Mouse (Mus musculus): Measurements from ENCODE around the gene Plekho1. TPM values are rescaled to one million over a fixed set of nuclear protein-coding genes. Genes with fewer than 3 reads are reported as not detected.

Plekho1 gene
- polyA plus RNA-seq, 1 experiment from 2014 or later: 72.8 TPM

DNA sequence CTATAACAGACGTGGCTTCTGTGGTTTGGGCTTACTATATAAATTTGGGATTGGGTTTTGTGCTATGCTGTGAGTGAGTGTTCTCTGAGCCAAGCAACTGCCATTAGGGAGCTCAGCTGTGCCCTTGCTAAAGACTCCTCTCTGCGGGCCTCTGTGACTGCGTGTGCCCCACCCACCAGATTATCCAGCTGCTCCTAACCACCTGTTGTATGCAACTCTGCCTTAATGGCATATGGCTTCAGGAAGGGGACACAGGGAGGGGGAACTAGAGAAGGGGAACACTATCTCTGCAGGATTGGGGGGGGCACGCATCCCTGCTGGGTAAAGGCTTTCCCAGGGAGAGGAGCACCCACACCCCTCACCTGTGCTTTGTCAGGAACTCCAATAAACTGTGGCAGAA lies 37.2 kb upstream of the Plekho1 start:
- Histone ChIP-seq H3K27me3 (ENCODE audit: control insufficient read depth, insufficient read depth, low read length) (no peaks in the 10 kb centered on the region), H3K4me3 (ENCODE audit: low read depth, low read length) (no peak overlapping the region), H3K9me3 (ENCODE audit: control insufficient read depth, low read length) (no peaks in the 10 kb centered on the region), H3K9ac (ENCODE audit: low read length) (no peak overlapping the region), H3K36me3 (ENCODE audit: control insufficient read depth, insufficient read depth, low read length) (no peaks in the 10 kb centered on the region), H3K4me2 (ENCODE audit: low read depth) (no peak overlapping the region), H3K27ac (ENCODE audit: low read depth, low read length) (no peak overlapping the region), H3K4me1 (ENCODE audit: control insufficient read depth, insufficient read depth, low read length) (no peaks in the 10 kb centered on the region)
- DNase-seq (ENCODE audit: low spot score) (no peak), ATAC-seq (ENCODE audit: insufficient read depth, low FRiP score, low TSS enrichment) (no peak)
- WGBS: 78% methylated on average over 4 of the region's 4 CpGs

DNA sequence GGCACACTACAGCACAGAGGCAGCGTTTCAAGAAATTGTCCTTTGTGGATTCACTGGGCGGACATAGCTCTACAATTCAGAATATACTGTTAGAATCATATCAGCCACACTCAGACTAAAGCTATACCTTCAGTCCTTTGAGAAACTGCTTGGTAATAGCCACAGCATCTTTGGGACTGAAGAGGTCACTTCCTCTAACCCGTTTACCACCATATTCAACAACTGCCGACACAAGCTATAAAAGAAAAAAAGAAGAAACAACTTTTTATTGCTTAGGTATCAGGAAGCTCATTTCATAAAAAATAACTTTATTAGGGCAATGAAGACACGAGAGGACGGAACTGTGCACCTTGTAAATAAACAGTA lies 36.8 kb upstream of the Plekho1 start:
- DNase-seq (ENCODE audit: low spot score) (no peak), ATAC-seq (ENCODE audit: insufficient read depth, low FRiP score, low TSS enrichment) (no peak)
- Histone ChIP-seq H3K4me3 (ENCODE audit: low read depth, low read length) (no peak overlapping the region), H3K36me3 (ENCODE audit: control insufficient read depth, insufficient read depth, low read length) (no peaks in the 10 kb centered on the region), H3K4me2 (ENCODE audit: low read depth) (no peak overlapping the region), H3K9me3 (ENCODE audit: control insufficient read depth, low read length) (no peaks in the 10 kb centered on the region), H3K9ac (ENCODE audit: low read length) (no peak overlapping the region), H3K27me3 (ENCODE audit: control insufficient read depth, insufficient read depth, low read length) (no peaks in the 10 kb centered on the region), H3K27ac (ENCODE audit: low read depth, low read length) (no peak overlapping the region), H3K4me1 (ENCODE audit: control insufficient read depth, insufficient read depth, low read length) (no peaks in the 10 kb centered on the region)
- WGBS: 86% methylated on average over 6 of the region's 6 CpGs

DNA sequence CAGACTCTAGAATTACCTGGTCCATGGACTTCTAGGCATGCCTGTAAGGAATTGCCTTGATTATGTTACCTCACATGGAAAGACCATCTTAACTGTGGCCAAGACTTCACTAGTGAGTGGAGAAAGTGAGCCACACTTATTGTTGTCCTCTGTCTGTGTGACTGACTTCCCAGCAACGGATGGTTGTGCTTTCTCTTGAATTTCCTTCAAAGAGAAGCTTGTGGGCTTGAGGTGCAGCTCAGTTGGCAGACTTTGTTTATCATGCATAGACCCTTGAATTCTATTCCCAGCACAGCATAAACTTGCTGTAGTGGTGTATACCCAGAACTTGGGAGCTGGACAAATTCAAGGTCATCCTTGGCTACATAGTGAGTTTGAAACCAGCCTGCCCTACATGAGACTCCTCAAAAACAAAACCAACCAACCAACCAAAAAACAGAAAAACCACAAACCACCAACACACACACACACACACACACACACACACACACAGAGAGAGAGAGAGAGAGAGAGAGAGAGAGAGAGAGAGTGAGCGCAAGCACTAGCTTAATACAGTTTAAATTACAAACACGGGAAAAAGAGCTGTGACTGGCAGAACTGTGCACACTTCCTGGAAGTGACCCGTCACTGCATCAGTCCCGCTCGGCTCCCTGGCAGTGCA lies 36.3 kb upstream of the Plekho1 start:
- no peaks in the 10 kb centered on the region for H3K9me3 ChIP-seq (ENCODE audit: control insufficient read depth, low read length)
- DNase-seq (ENCODE audit: low spot score) (no peak), ATAC-seq (ENCODE audit: insufficient read depth, low FRiP score, low TSS enrichment) (no peak)
- no peak overlapping the region for H3K4me3 ChIP-seq (ENCODE audit: low read depth, low read length)
- no peak overlapping the region for H3K9ac ChIP-seq (ENCODE audit: low read length)
- no peak overlapping the region for H3K4me2 ChIP-seq (ENCODE audit: low read depth)
- no peaks in the 10 kb centered on the region for H3K27me3 ChIP-seq (ENCODE audit: control insufficient read depth, insufficient read depth, low read length)
- H3K27ac ChIP-seq (ENCODE audit: low read depth, low read length): no peak overlapping the region
- WGBS: 86% methylated on average over 6 of the region's 6 CpGs
- no peaks in the 10 kb centered on the region for H3K36me3 ChIP-seq (ENCODE audit: control insufficient read depth, insufficient read depth, low read length)
- no peaks in the 10 kb centered on the region for H3K4me1 ChIP-seq (ENCODE audit: control insufficient read depth, insufficient read depth, low read length)

DNA sequence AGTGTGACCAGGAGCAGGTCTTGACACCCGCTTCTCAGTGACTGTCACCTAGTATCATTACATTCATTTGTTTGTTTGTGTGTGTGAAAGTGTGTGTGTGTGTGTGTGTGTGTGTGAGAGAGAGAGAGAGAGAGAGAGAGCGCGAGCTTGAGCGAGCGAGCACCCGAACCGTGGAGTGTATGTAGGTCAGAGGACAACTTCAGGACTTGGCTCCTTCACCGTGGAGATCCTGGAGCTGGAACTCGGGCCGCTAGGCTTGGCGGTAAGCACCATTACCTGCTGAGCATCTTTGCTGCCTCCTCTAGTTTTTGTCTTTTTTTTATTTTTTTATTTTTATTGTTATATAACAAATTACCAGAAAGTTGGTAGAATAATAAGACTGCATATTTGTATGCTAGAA lies 34.0 kb upstream of the Plekho1 start:
- WGBS: 89% methylated on average over 11 of the region's 11 CpGs
- H3K4me1 ChIP-seq (ENCODE audit: control insufficient read depth, insufficient read depth, low read length): no peaks in the 10 kb centered on the region
- H3K36me3 ChIP-seq (ENCODE audit: control insufficient read depth, insufficient read depth, low read length): no peaks in the 10 kb centered on the region
- H3K4me3 ChIP-seq (ENCODE audit: low read depth, low read length): no peak overlapping the region
- no peaks in the 10 kb centered on the region for H3K27me3 ChIP-seq (ENCODE audit: control insufficient read depth, insufficient read depth, low read length)
- DNase-seq (ENCODE audit: low spot score) (no peak), ATAC-seq (ENCODE audit: insufficient read depth, low FRiP score, low TSS enrichment) (no peak)
- H3K27ac ChIP-seq (ENCODE audit: low read depth, low read length): no peak overlapping the region
- no peak overlapping the region for H3K4me2 ChIP-seq (ENCODE audit: low read depth)
- no peaks in the 10 kb centered on the region for H3K9me3 ChIP-seq (ENCODE audit: control insufficient read depth, low read length)
- H3K9ac ChIP-seq (ENCODE audit: low read length): no peak overlapping the region

DNA sequence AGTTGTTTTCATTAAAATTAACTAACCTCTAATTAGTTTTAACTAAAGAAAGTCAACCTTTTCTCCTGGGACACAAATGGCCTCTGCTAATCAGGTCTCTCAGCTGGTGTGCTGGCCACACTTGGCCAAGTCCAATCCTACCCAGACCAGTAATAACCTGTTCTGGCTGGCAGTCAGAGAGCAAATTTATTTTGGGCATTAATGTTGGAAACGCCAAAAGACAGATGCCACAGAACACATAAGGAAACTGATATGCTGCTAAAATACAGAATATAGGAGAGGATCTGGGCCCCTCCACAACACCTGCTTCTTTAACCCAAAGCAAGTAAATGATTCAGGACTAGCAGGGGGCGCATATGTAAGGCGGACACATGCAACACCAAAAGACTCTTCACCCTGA lies 33.5 kb upstream of the Plekho1 start:
- Histone ChIP-seq H3K4me2 (ENCODE audit: low read depth) (no peak overlapping the region), H3K36me3 (ENCODE audit: control insufficient read depth, insufficient read depth, low read length) (no peaks in the 10 kb centered on the region), H3K4me1 (ENCODE audit: control insufficient read depth, insufficient read depth, low read length) (no peaks in the 10 kb centered on the region), H3K9ac (ENCODE audit: low read length) (no peak overlapping the region), H3K27me3 (ENCODE audit: control insufficient read depth, insufficient read depth, low read length) (no peaks in the 10 kb centered on the region), H3K27ac (ENCODE audit: low read depth, low read length) (no peak overlapping the region), H3K9me3 (ENCODE audit: control insufficient read depth, low read length) (no peaks in the 10 kb centered on the region), H3K4me3 (ENCODE audit: low read depth, low read length) (no peak overlapping the region)
- ATAC-seq (ENCODE audit: insufficient read depth, low FRiP score, low TSS enrichment) (no peak), DNase-seq (ENCODE audit: low spot score) (no peak)
- WGBS: 87% methylated on average over 3 of the region's 3 CpGs

DNA sequence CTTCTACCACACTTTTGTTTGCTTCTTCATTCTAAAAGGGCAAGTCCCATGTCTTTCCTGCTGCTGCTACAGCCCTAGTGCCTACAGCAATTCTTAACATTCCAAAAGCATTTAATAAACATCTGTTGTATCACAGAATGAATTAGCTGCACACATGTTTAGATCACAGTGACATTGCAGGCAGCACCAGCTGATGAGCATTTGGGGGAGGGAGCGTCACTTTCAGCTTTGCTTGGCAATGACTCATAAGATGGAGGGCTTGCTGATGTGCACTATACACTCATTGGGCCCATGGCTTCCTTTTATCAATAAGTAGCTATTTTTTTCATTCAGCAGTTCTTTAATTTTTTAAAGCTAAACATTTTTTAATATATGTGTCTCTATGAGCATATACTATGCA lies 32.1 kb upstream of the Plekho1 start:
- no peak overlapping the region for H3K4me3 ChIP-seq (ENCODE audit: low read depth, low read length)
- ATAC-seq (ENCODE audit: insufficient read depth, low FRiP score, low TSS enrichment): no peak
- no peaks in the 10 kb centered on the region for H3K9me3 ChIP-seq (ENCODE audit: control insufficient read depth, low read length)

DNA sequence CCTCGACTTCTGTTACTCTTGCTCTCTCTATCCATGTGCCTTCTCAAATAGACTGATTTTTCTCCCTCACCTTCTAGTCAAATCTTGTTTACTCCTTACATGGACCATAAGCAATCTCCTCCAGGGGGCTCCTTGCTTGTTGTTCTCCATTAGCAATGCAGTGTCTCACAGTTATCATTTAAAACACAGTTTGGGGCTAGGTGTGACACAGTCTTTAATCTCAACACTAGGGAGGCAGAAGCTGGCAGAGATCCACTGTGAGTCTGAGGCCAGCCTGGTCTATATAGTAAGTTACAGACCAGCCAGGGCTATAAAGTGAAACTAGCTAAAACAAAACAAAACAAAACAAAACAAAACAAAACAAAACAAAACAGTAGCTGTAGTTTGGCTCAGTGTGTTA lies 31.3 kb upstream of the Plekho1 start:
- H3K27ac ChIP-seq (ENCODE audit: low read depth, low read length): no peak overlapping the region
- H3K36me3 ChIP-seq (ENCODE audit: control insufficient read depth, insufficient read depth, low read length): no peaks in the 10 kb centered on the region
- H3K9ac ChIP-seq (ENCODE audit: low read length): no peak overlapping the region
- no peaks in the 10 kb centered on the region for H3K27me3 ChIP-seq (ENCODE audit: control insufficient read depth, insufficient read depth, low read length)
- no peaks in the 10 kb centered on the region for H3K4me1 ChIP-seq (ENCODE audit: control insufficient read depth, insufficient read depth, low read length)
- H3K9me3 ChIP-seq (ENCODE audit: control insufficient read depth, low read length): no peaks in the 10 kb centered on the region
- no peak overlapping the region for H3K4me2 ChIP-seq (ENCODE audit: low read depth)
- DNase-seq (ENCODE audit: low spot score): no peak
- no peak for ATAC-seq (ENCODE audit: insufficient read depth, low FRiP score, low TSS enrichment)
- WGBS: 90% methylated on average over 1 of the region's 1 CpGs
- no peak overlapping the region for H3K4me3 ChIP-seq (ENCODE audit: low read depth, low read length)

More for the DNA sequence above, 32.1 kb upstream of the Plekho1 start:
- Histone ChIP-seq H3K36me3 (ENCODE audit: control insufficient read depth, insufficient read depth, low read length) (no peaks in the 10 kb centered on the region), H3K27me3 (ENCODE audit: control insufficient read depth, insufficient read depth, low read length) (no peaks in the 10 kb centered on the region), H3K27ac (ENCODE audit: low read depth, low read length) (no peak overlapping the region), H3K4me2 (ENCODE audit: low read depth) (no peak overlapping the region), H3K9ac (ENCODE audit: low read length) (no peak overlapping the region), H3K4me1 (ENCODE audit: control insufficient read depth, insufficient read depth, low read length) (no peaks in the 10 kb centered on the region)
- WGBS: 100% methylated on average over 1 of the region's 1 CpGs
- no peak for DNase-seq (ENCODE audit: low spot score)

DNA sequence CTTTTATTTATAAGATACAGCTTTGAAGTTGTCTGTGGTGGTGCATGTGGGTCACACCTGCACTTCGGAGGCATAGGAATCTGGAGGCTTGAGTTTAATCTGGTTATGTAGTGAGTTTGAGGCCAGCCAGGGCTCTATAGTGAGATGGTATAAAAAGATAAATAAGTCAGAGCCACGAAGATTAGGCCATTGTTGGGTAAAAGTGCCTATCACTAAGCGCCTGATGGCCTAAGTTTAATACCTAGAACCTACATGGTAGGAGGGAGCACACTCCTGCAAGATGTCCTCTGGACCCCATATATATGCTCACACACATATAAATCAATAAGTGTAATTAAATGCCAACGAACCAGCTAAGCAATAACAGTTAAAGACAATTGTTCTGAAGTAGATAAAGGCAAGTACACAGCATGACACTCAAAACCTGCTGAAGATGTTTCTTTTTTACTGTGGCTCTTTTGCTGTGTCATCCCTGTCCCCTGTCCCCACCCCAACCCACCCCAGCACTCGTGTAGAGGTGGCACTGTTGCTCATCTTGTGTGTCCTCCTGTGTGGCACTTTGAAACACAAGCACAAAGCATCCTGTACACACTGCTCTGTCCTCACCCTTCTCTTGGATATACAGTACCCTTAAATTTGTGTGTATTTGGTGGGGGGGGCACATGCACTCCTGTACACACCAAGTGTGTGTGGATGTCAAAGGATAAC lies 25.8 kb upstream of the Plekho1 start:
- no peak overlapping the region for H3K4me3 ChIP-seq (ENCODE audit: low read depth, low read length)
- 76% methylated on average over 5 of the region's 5 CpGs for WGBS
- H3K27ac ChIP-seq (ENCODE audit: low read depth, low read length): no peak overlapping the region
- no peak overlapping the region for H3K9ac ChIP-seq (ENCODE audit: low read length)
- no peaks in the 10 kb centered on the region for H3K9me3 ChIP-seq (ENCODE audit: control insufficient read depth, low read length)
- ATAC-seq (ENCODE audit: insufficient read depth, low FRiP score, low TSS enrichment) (no peak), DNase-seq (ENCODE audit: low spot score) (no peak)
- H3K4me2 ChIP-seq (ENCODE audit: low read depth): no peak overlapping the region
- no peaks in the 10 kb centered on the region for H3K27me3 ChIP-seq (ENCODE audit: control insufficient read depth, insufficient read depth, low read length)
- no peaks in the 10 kb centered on the region for H3K4me1 ChIP-seq (ENCODE audit: control insufficient read depth, insufficient read depth, low read length)
- H3K36me3 ChIP-seq (ENCODE audit: control insufficient read depth, insufficient read depth, low read length): no peaks in the 10 kb centered on the region; the same call in 1 of the 2 replicates

DNA sequence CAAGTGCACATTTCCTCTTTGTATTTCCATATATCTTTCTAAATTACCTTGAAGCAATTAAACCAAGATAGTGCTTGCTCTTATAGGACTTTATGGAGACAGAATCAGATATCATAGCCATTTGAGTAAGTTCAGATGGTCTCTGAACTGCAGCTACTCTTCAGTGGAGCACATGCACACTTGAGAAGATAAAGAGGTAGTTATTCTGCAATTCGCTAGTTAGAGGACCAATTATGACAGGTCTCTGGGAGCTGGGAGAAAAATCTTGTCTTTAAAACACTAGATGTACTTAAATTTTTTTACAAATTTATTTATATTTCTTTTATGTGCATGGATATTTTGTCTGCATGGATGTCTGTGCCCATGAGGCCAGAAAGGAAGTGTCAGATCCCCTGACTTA lies 24.9 kb upstream of the Plekho1 start:
- Histone ChIP-seq H3K4me3 (ENCODE audit: low read depth, low read length) (no peak overlapping the region), H3K4me2 (ENCODE audit: low read depth) (no peak overlapping the region), H3K4me1 (ENCODE audit: control insufficient read depth, insufficient read depth, low read length) (no peaks in the 10 kb centered on the region), H3K9me3 (ENCODE audit: control insufficient read depth, low read length) (no peaks in the 10 kb centered on the region), H3K27me3 (ENCODE audit: control insufficient read depth, insufficient read depth, low read length) (no peaks in the 10 kb centered on the region), H3K9ac (ENCODE audit: low read length) (no peak overlapping the region), H3K36me3 (ENCODE audit: control insufficient read depth, insufficient read depth, low read length) (no peaks in the 10 kb centered on the region; the same call in 1 of the 2 replicates), H3K27ac (ENCODE audit: low read depth, low read length) (no peak overlapping the region)
- DNase-seq (ENCODE audit: low spot score): no peak
- 98% methylated on average over 1 of the region's 1 CpGs for WGBS
- no peak for ATAC-seq (ENCODE audit: insufficient read depth, low FRiP score, low TSS enrichment)
